Mouse (Mus musculus): ENCODE data around the gene Pomgnt2. TPM values are rescaled to one million over a fixed set of nuclear protein-coding genes. Genes with fewer than 3 reads are reported as not detected.
A peak's percentile ranks its signal among the peaks of the same experiment; 100 is the strongest.

The Pomgnt2 gene
- polyA plus RNA-seq, 1 experiment from 2014 or later = 37.8 TPM

DNA sequence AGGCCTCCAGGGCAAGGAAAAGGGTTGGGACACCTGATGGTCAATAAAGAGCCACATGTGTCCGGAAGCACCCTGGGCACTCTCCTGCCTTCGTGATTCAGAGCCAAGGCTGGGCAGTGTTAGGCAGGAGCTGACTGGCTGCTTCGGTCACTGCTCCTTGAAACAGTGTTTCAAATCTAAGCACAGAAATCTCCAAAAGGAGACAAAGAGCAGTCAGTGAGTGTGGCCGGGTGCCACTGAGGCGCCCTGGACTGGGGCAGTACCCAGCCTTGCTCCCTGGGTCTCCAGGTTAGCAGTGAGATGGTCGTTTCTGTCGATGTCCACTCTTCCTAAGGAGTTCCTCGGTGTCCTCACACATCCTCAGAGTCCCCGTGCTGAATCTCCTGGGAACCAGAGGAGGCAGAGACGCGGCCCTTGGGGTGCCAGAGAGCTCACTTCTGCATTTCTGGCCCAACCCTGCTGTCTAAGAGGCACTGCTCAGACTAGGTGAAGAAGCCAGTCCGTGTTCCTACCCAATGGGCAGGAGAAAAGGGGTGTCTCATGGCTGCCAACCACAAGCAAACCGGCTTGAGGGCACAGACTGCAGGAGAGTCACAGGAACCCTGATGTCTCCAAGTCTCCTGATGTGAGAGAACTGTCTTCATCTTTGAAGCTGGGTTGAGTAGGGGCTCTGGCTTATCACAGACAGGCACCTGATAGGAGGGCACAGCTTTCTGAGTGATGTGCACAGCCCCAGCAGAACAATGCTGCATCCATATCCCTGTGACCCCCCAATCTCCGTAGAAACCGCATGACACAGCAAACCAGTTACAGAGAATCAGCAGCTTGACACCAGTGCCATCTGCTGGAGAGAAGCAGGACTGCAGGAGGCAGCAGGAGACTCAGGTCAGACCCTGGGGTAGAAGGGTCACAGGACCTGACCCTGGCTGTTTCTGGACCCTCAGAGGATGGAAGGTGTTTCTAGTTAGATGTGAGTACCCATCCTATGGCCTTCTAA, 12.1 kb downstream of the Pomgnt2 start:
- ATAC-seq (ENCODE audit: low FRiP score) = peak; percentile 61; the same call in 1 of the 2 replicates
- Histone ChIP-seq H3K9me3 (replicated peaks) (no peaks in the 10 kb centered on the region), H3K27me3 (replicated peaks) (no peaks in the 10 kb centered on the region), H3K4me2 (no peak overlapping the region), H3K9ac (replicated peaks) (no peak overlapping the region), H3K4me3 (replicated peaks) (no peak overlapping the region), H3K36me3 (peaks cover 15% of the 10 kb centered on the region), H3K27ac (replicated peaks) (no peak overlapping the region), H3K4me1 (peaks cover 15% of the 10 kb centered on the region)
- 76% methylated on average over 15 of the region's 15 CpGs for WGBS

DNA sequence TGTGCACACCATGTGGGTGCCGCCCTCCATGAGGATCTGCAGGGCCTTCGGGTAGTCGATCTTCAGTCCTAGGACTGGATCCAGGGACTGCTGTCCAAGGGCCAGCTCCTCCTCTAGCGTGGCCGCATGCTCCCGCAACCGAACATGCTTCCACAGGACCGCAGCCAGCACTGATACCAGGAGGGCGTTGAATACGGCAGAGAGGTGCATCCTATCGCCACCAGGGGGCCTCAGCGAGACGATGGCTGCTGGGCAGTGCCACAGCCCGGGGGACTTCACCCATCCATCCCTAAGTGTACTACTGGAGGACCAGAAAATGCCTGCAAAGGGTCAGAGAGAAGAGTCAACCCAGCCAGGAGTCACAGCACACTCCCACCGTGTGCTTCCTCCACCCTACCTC, 13.4 kb downstream of the Pomgnt2 start:
- Histone ChIP-seq H3K4me2 (no peak overlapping the region), H3K36me3 (peaks cover 10% of the 10 kb centered on the region), H3K4me1 (peaks cover 15% of the 10 kb centered on the region), H3K9me3 (replicated peaks) (no peaks in the 10 kb centered on the region), H3K9ac (replicated peaks) (no peak overlapping the region), H3K27ac (replicated peaks) (no peak overlapping the region), H3K27me3 (replicated peaks) (no peaks in the 10 kb centered on the region), H3K4me3 (replicated peaks) (no peak overlapping the region)
- 59% methylated on average over 15 of the region's 15 CpGs for WGBS
- no peak for ATAC-seq (ENCODE audit: low FRiP score)

DNA sequence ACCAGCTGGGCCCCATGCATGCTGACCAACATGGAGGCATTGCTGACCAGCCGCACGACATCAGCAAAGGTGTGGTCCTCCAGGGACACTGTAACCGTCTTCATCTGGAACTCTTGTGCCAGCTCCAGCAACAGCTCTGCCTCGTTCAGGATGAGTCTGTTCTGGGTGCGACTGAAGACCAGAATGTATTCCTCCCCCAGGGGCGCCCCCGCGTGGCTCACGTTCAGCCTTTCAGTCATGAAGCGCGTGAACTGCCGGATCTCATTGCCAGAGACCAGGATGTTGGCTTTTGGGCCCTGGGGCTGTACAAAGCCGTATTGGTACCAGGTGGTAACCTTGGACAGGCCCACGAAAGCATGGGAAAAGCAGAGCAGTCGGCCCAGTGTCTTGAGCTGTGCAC, 14.2 kb downstream of the Pomgnt2 start:
- Histone ChIP-seq H3K4me1 (peaks cover 15% of the 10 kb centered on the region), H3K27me3 (replicated peaks) (no peaks in the 10 kb centered on the region), H3K27ac (replicated peaks) (no peak overlapping the region), H3K4me2 (no peak overlapping the region), H3K4me3 (replicated peaks) (no peak overlapping the region), H3K36me3 (peaks cover 10% of the 10 kb centered on the region), H3K9me3 (replicated peaks) (no peaks in the 10 kb centered on the region), H3K9ac (replicated peaks) (no peak overlapping the region)
- ATAC-seq (ENCODE audit: low FRiP score) = no peak
- WGBS = 91% methylated on average over 15 of the region's 15 CpGs

DNA sequence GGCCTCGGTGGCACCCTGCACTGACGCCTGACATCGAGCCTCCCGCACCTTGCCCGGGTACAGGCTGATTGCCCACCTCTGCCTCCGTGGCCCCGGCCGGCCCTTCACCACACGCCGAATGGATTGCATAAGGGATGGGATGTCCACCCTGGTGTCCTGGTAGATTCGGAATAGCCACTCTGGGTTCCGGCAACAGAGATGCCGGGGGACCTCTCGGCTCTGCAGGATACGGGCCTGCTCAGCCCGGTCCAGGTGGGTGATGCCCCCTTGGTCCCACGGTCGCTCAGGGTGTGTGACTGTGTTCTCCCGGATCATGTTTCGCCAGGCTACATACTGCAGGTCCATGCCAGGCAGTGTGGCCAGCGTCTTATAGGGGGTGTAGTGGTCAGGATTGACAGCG, 14.7 kb downstream of the Pomgnt2 start:
- H3K4me3 ChIP-seq (replicated peaks) = no peak overlapping the region
- 95% methylated on average over 22 of the region's 22 CpGs for WGBS

DNA sequence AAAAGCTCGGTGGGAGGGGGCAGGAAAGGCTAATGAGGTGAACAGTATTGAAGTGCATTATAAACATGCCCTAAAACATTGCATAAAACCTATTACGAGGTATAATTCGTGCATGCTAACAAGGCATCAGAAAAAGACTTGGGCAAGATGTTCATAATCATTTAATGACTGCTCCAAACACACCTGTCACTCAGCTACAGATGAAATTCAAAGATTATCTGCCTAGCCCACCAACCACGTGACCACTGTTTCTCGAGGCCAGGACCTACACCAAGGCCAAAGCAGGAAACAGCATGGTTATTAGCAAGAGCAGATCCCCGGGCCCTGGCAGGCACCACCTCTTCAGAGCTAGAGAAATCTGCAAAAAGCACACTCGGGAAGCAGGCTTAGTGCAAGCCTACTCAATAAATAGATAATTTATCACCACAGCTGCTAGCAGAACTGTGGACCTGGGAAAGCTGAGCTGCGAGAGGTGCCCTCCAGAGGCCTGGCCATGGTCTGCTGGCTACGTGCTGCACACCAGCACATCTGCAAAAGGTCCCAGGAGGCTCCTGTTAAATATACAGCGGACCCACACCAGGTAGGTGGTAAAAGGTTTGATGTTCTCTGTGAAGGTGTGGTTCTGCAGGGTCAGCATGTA, 15.3 kb downstream of the Pomgnt2 start:
- Histone ChIP-seq H3K9me3 (replicated peaks) (no peaks in the 10 kb centered on the region), H3K27ac (replicated peaks) (0 out of 2 replicates have a peak overlapping the region, but pooled peaks have one; percentile 4), H3K4me1 (peaks cover 15% of the 10 kb centered on the region), H3K4me3 (replicated peaks) (no peak overlapping the region), H3K9ac (replicated peaks) (no peak overlapping the region), H3K27me3 (replicated peaks) (no peaks in the 10 kb centered on the region), H3K4me2 (no peak overlapping the region), H3K36me3 (peaks cover 10% of the 10 kb centered on the region)
- no peak for ATAC-seq (ENCODE audit: low FRiP score)
- 65% methylated on average over 10 of the region's 10 CpGs for WGBS

More for the DNA sequence above, 14.7 kb downstream of the Pomgnt2 start:
- Histone ChIP-seq H3K27me3 (replicated peaks) (no peaks in the 10 kb centered on the region), H3K27ac (replicated peaks) (0 out of 2 replicates have a peak overlapping the region, but pooled peaks have one; percentile 4), H3K4me1 (peaks cover 15% of the 10 kb centered on the region), H3K4me2 (no peak overlapping the region), H3K9me3 (replicated peaks) (no peaks in the 10 kb centered on the region), H3K36me3 (peaks cover 10% of the 10 kb centered on the region), H3K9ac (replicated peaks) (no peak overlapping the region)
- no peak for ATAC-seq (ENCODE audit: low FRiP score)

DNA sequence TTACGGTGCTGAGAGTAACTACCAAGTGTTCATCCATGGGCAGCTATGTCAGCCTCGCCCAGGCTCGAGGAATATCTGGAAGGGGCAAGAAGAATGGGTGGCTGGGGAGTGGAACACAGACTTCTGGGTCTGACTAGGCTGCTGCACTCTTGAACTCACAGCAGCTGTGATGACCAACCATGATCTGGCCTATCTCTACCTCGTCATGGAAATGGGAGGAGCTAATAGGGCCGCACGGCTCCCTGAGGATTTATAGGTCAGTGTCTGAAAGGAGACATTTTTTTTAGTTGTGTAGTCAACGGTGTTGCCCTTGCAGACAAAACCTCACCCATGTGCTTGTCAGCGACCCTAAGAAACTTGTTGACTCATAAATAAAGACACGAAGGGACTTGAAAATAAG, 15.9 kb downstream of the Pomgnt2 start:
- no peak overlapping the region for H3K9ac ChIP-seq (replicated peaks)
- H3K4me3 ChIP-seq (replicated peaks) = no peak overlapping the region
- no peaks in the 10 kb centered on the region for H3K27me3 ChIP-seq (replicated peaks)
- WGBS = 63% methylated on average over 9 of the region's 9 CpGs
- no peaks in the 10 kb centered on the region for H3K9me3 ChIP-seq (replicated peaks)
- no peak overlapping the region for H3K4me2 ChIP-seq
- H3K4me1 ChIP-seq = peaks cover 15% of the 10 kb centered on the region
- peaks cover 10% of the 10 kb centered on the region for H3K36me3 ChIP-seq
- no peak for ATAC-seq (ENCODE audit: low FRiP score)
- no peak overlapping the region for H3K27ac ChIP-seq (replicated peaks)

DNA sequence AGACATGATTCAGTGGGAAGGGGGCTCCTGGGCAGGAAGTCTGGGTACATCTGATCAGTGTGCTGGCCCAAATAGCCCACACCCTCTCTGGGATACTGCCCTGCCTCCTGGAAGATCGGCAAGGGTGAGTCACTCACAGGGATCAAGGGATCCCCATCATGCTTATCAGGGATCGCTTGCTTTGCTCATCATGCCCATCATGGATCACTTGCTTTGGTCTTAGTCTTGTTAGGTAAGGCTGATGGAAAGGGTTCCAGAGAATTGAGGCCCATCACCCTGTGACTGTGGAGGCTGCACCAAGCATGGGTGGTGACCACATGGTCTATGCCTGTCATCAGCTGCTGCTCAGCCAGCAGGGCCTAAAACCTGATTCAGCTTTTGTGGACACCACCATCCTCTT, 21.6 kb downstream of the Pomgnt2 start:
- no peak for ATAC-seq (ENCODE audit: low FRiP score)
- peaks cover 4% of the 10 kb centered on the region; the same call in 1 of the 2 replicates for H3K4me1 ChIP-seq
- no peak overlapping the region for H3K27ac ChIP-seq (replicated peaks)
- H3K27me3 ChIP-seq (replicated peaks) = no peaks in the 10 kb centered on the region
- H3K9ac ChIP-seq (replicated peaks) = no peak overlapping the region
- H3K4me2 ChIP-seq = no peak overlapping the region
- H3K4me3 ChIP-seq (replicated peaks) = no peak overlapping the region
- no peaks in the 10 kb centered on the region for H3K9me3 ChIP-seq (replicated peaks)
- no peaks in the 10 kb centered on the region for H3K36me3 ChIP-seq
- WGBS = 82% methylated on average over 2 of the region's 2 CpGs

DNA sequence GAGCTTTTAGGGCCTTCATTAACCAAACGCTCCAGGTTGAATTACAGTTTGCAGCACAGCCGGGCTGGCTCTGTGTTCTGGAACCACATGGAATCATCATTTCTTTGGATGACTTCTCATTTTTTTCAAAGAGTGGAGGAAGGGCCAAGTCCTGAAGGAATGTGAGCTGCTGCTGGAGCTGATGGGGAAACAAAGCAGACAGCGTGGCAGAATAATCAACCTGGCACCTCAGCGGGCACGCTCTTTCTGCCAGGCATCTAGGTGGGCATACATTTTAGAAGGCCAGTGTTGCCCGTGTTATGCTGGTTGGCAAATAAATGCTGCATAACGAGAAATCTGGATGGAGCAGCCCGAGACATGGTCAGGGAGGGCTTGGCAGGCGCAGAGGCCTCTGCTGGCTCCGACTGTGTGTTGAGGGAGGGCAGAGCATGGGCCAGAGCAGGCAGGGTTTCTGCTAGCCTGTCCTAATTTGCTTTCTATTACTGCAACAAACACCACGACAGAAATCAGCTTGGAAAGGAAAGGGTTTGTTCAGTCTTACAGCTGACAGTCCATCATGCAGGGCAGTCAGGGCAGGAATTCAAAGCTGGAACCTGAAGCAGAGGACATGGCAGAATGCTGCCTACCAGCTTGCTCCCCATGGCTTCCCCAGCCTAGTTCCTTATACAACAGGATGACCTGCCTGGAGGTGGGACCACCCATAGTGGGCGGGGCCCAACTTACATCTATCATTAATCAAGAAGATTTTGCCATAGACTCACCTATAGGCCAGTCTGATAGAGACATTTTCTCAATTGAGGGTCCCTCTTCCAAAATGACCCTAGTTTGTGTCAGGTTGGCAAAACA, 22.5 kb downstream of the Pomgnt2 start:
- 0 out of 2 replicates have a peak overlapping the region, but pooled peaks have one; percentile 37 for H3K27ac ChIP-seq (replicated peaks)
- H3K9ac ChIP-seq (replicated peaks) = no peak overlapping the region
- H3K4me2 ChIP-seq = no peak overlapping the region
- 0 out of 2 replicates have a peak, but pooled peaks have one; percentile 52 for ATAC-seq (ENCODE audit: low FRiP score)
- H3K27me3 ChIP-seq (replicated peaks) = no peaks in the 10 kb centered on the region
- WGBS = 84% methylated on average over 12 of the region's 12 CpGs
- no peak overlapping the region for H3K4me3 ChIP-seq (replicated peaks)
- H3K36me3 ChIP-seq = no peaks in the 10 kb centered on the region
- H3K4me1 ChIP-seq = peaks cover 4% of the 10 kb centered on the region; the same call in 1 of the 2 replicates
- H3K9me3 ChIP-seq (replicated peaks) = no peaks in the 10 kb centered on the region

DNA sequence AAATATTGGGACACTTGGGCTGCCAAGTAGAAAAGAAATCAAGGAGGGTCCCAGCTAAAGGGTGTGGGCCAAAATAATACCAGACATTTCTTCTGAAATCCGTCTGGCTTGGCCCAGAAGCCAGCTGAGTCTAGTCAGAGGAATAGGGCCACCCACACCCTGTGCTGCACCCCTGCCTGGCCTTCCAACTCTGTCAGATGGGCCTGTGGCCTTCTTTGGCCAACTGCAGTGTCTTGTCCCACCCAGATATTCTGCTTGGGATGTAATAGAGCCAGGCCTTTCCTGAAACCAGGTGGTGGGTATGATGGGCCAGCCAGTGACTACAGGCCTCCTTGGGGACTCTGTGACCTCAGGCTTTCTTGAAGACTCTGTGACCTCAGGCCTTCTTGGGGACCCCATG, 23.7 kb downstream of the Pomgnt2 start:
- Histone ChIP-seq H3K9ac (replicated peaks) (no peak overlapping the region), H3K27me3 (replicated peaks) (no peaks in the 10 kb centered on the region), H3K36me3 (no peaks in the 10 kb centered on the region), H3K4me1 (peaks cover 4% of the 10 kb centered on the region; the same call in 1 of the 2 replicates), H3K9me3 (replicated peaks) (no peaks in the 10 kb centered on the region), H3K4me2 (no peak overlapping the region), H3K4me3 (replicated peaks) (no peak overlapping the region), H3K27ac (replicated peaks) (no peak overlapping the region)
- ATAC-seq (ENCODE audit: low FRiP score) = no peak
- 86% methylated on average over 1 of the region's 1 CpGs for WGBS

DNA sequence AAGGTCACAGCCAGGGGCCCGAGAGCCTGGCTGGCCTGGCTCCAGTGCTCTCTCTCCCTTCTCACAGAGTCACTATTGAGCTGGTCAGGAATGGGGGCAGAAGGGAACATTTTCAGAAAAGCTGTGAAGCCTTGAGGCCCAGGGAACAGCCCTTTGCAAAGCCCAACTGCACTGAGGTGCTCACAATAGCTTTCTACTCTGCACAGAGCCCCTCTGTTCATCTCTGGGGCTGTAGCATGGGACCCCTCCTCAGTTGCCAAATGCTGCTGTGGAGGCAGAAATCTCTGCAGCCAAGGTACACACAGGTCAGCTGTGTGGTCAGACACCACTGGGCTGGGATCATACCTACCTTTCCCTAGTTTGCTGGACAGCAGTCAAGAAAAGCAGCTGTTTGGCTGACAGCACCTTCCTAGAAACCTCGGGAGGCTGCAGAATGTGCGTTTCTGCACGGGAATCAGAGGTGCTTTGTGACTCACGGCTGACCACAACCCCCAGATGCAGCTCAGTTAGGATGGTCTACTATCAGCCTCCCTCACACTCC, 27.0 kb downstream of the Pomgnt2 start:
- Histone ChIP-seq H3K4me1 (peaks cover 4% of the 10 kb centered on the region; the same call in 1 of the 2 replicates), H3K9ac (replicated peaks) (no peak overlapping the region), H3K4me2 (no peak overlapping the region), H3K27me3 (replicated peaks) (no peaks in the 10 kb centered on the region), H3K4me3 (replicated peaks) (no peak overlapping the region), H3K9me3 (replicated peaks) (no peaks in the 10 kb centered on the region), H3K27ac (replicated peaks) (peak overlapping the region; percentile 58), H3K36me3 (no peaks in the 10 kb centered on the region)
- 57% methylated on average over 5 of the region's 5 CpGs for WGBS
- ATAC-seq (ENCODE audit: low FRiP score) = no peak

DNA sequence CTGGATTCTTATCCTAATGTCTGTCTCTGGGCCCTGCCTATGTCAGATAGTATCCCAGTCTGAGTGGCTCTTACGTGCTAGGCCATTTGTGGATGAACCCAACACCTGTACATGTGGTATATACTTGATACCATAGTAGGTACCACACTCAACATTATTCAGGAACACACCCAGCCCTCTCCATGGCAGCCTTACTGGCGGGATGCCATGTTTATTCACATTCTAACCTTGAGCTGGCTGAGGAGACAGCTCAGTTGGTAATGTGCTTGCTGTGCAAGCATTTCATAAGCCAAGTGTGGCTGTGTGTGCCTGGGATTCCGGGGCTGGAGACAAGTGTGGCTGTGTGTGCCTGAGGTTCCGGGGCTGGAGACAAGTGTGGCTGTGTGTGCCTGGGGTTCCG, 28.7 kb downstream of the Pomgnt2 start:
- Histone ChIP-seq H3K27me3 (replicated peaks) (no peaks in the 10 kb centered on the region), H3K9ac (replicated peaks) (no peak overlapping the region), H3K36me3 (no peaks in the 10 kb centered on the region), H3K27ac (replicated peaks) (no peak overlapping the region), H3K4me2 (no peak overlapping the region), H3K9me3 (replicated peaks) (no peaks in the 10 kb centered on the region), H3K4me3 (replicated peaks) (no peak overlapping the region), H3K4me1 (peaks cover 4% of the 10 kb centered on the region; the same call in 1 of the 2 replicates)
- WGBS = 82% methylated on average over 5 of the region's 5 CpGs
- ATAC-seq (ENCODE audit: low FRiP score) = no peak
